In the genomic region with DNA sequence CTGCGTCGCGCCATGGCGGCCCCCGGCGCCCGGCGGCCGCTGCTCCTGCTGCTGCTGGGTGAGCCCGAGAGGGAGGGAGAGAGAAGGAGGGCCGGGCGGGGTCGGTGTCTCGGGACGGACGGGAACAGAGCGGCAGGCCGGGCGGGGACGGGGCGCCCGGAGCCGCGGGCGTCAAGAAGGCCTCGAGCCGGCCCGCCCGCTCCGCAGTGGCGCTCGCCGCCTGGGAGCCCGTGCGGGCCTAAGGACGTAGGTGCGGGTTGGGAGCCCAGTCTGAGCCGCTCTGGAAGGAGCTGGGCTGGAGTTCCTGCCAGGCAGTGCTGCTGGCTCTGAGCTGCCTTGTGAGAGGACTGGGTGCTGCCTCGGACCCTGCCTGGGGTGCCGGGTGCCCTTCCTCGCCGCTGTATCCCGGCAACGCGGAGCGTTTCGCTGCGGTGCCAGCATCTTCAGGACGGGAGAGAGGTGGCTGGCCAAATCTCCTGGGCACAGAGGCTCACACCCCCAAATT, we compare ENCODE assay signal across 8 mouse cellular contexts. TPM values are rescaled to one million over a fixed set of nuclear protein-coding genes. Genes with fewer than 3 reads are reported as not detected.
DNase-seq lines count a peak whose midpoint lies in the region; ATAC-seq and TF ChIP-seq lines count a peak whose summit lies in the region.

No protein-coding gene starts in this region.

- no peak for DNase-seq in heart, postnatal 4 days
- peak; percentile 56 for DNase-seq in MEL (ENCODE audit: low read depth, low spot score)
- no peak for DNase-seq in right cerebral cortex, postnatal 36 days (ENCODE audit: low spot score in 2 of 2)
- no peak for DNase-seq in urinary bladder, adult 2 months (ENCODE audit: low spot score)

- H3K9ac ChIP-seq in heart, embryonic 12.5 days = peak overlapping the region; percentile 99
- H3K9ac ChIP-seq in MEL (ENCODE audit: control insufficient read depth, low read depth, low read length, poor library complexity, severe bottlenecking) = peak overlapping the region; percentile 93
- H3K9ac ChIP-seq in forebrain, embryonic 12.5 days = peak overlapping the region; percentile 96
- peak overlapping the region; percentile 99 for H3K9ac ChIP-seq in limb, embryonic 15.5 days
- peak overlapping the region; percentile 97 for H3K9ac ChIP-seq in neural tube, embryonic 12.5 days

- H3K4me1 ChIP-seq in heart, embryonic 12.5 days (replicated peaks) = peaks cover 22% of the 10 kb centered on the region
- H3K4me1 ChIP-seq in MEL (ENCODE audit: control insufficient read depth in 1 of 2, insufficient read depth in 2 of 2, low read length in 2 of 2) = peaks cover 17 to 26% of the 10 kb centered on the region in 2 experiments
- H3K4me1 ChIP-seq in forebrain, embryonic 12.5 days = peaks cover 12% of the 10 kb centered on the region
- peaks cover 13% of the 10 kb centered on the region for H3K4me1 ChIP-seq in limb, embryonic 15.5 days
- H3K4me1 ChIP-seq in neural tube, embryonic 12.5 days = peaks cover 21% of the 10 kb centered on the region

- no peaks in the 10 kb centered on the region for H3K9me3 ChIP-seq in heart, embryonic 12.5 days (replicated peaks)
- H3K9me3 ChIP-seq in MEL (replicated peaks; ENCODE audit: insufficient read depth, low read length) = no peaks in the 10 kb centered on the region
- no peaks in the 10 kb centered on the region for H3K9me3 ChIP-seq in forebrain, embryonic 12.5 days
- no peaks in the 10 kb centered on the region for H3K9me3 ChIP-seq in limb, embryonic 15.5 days
- no peaks in the 10 kb centered on the region for H3K9me3 ChIP-seq in neural tube, embryonic 12.5 days

- H3K4me2 ChIP-seq in heart, embryonic 12.5 days = peak overlapping the region; percentile 83
- peak overlapping the region; percentile 76 for H3K4me2 ChIP-seq in forebrain, embryonic 12.5 days
- peak overlapping the region; percentile 87 for H3K4me2 ChIP-seq in limb, embryonic 15.5 days
- peak overlapping the region; percentile 94 for H3K4me2 ChIP-seq in neural tube, embryonic 12.5 days (replicated peaks)

- no peak for TF ChIP-seq RAD21 in MEL (IDR thresholded peaks at IDR 0.05; ENCODE audit: low read depth, low read length)

- peak overlapping the region; percentile 97 for H3K4me3 ChIP-seq in heart, embryonic 12.5 days
- H3K4me3 ChIP-seq in MEL (ENCODE audit: control insufficient read depth in 1 of 2, insufficient read depth in 1 of 2, low read depth in 2 of 2, low read length in 2 of 2) = peak overlapping the region; percentile 76 to 92
- H3K4me3 ChIP-seq in forebrain, embryonic 12.5 days (replicated peaks) = peak overlapping the region; percentile 93
- H3K4me3 ChIP-seq in limb, embryonic 15.5 days = peak overlapping the region; percentile 100
- H3K4me3 ChIP-seq in neural tube, embryonic 12.5 days = peak overlapping the region; percentile 99

- 0% methylated on average over 46 of the region's 49 CpGs for WGBS in heart, embryonic 12.5 days
- WGBS in forebrain, embryonic 12.5 days = 2% methylated on average over 43 of the region's 49 CpGs
- under 1% methylated on average over 32 of the region's 49 CpGs for WGBS in limb, embryonic 15.5 days
- WGBS in neural tube, embryonic 12.5 days = under 1% methylated on average over 47 of the region's 49 CpGs

- no peak for TF ChIP-seq CTCF in MEL (IDR thresholded peaks at IDR 0.05 in 2 of 3, conservative IDR thresholded peaks at IDR 0.05 in 1 of 3; ENCODE audit: control insufficient read depth in 1 of 3, insufficient read depth in 1 of 3, low read depth in 2 of 3, low read length in 3 of 3, poor library complexity in 1 of 3, severe bottlenecking in 1 of 3)

- no peaks in the 10 kb centered on the region for H3K27me3 ChIP-seq in heart, embryonic 12.5 days (replicated peaks)
- no peaks in the 10 kb centered on the region for H3K27me3 ChIP-seq in MEL (ENCODE audit: control insufficient read depth in 1 of 2, insufficient read depth in 2 of 2, low read length in 2 of 2)
- no peaks in the 10 kb centered on the region for H3K27me3 ChIP-seq in forebrain, embryonic 12.5 days
- no peaks in the 10 kb centered on the region for H3K27me3 ChIP-seq in limb, embryonic 15.5 days
- H3K27me3 ChIP-seq in neural tube, embryonic 12.5 days (replicated peaks) = no peaks in the 10 kb centered on the region

- peak; percentile 71 for ATAC-seq in heart, embryonic 12.5 days (ENCODE audit: insufficient number of reproducible peaks, low FRiP score)
- peak; percentile 75 for ATAC-seq in forebrain, embryonic 12.5 days (ENCODE audit: low FRiP score)
- ATAC-seq in limb, embryonic 15.5 days (ENCODE audit: insufficient number of reproducible peaks, low FRiP score, low TSS enrichment, low read depth) = 0 out of 2 replicates have a peak, but pooled peaks have one; percentile 19
- ATAC-seq in neural tube, embryonic 12.5 days (ENCODE audit: low FRiP score, low read depth) = peak; percentile 77

- peaks cover 1% of the 10 kb centered on the region; the same call in 1 of the 2 replicates for H3K36me3 ChIP-seq in heart, embryonic 12.5 days
- peaks cover 3 to 36% of the 10 kb centered on the region in 2 experiments; a peak in 3 of 4 replicates for H3K36me3 ChIP-seq in MEL (ENCODE audit: control insufficient read depth in 1 of 2, insufficient read depth in 2 of 2, low read length in 2 of 2)
- no peaks in the 10 kb centered on the region for H3K36me3 ChIP-seq in forebrain, embryonic 12.5 days (replicated peaks)
- H3K36me3 ChIP-seq in limb, embryonic 15.5 days = no peaks in the 10 kb centered on the region
- no peaks in the 10 kb centered on the region for H3K36me3 ChIP-seq in neural tube, embryonic 12.5 days

- peaks cover 49% of the 10 kb centered on the region for H3K79me2 ChIP-seq in MEL (ENCODE audit: control insufficient read depth, insufficient read depth, low read length, poor library complexity)

- TF ChIP-seq EP300 in MEL (IDR thresholded peaks at IDR 0.05; ENCODE audit: low read depth in 1 of 2, low read length in 2 of 2) = no peak

- peak overlapping the region; percentile 76 for H3K27ac ChIP-seq in heart, embryonic 12.5 days (ENCODE audit: poor library complexity, severe bottlenecking)
- H3K27ac ChIP-seq in MEL (ENCODE audit: control insufficient read depth, low read depth, low read length) = peak overlapping the region; percentile 35
- peak overlapping the region; percentile 65 for H3K27ac ChIP-seq in forebrain, embryonic 12.5 days
- peak overlapping the region; percentile 54 for H3K27ac ChIP-seq in limb, embryonic 15.5 days
- no peak overlapping the region for H3K27ac ChIP-seq in neural tube, embryonic 12.5 days

- TF ChIP-seq POLR2A in MEL (IDR thresholded peaks at IDR 0.05; ENCODE audit: control insufficient read depth in 1 of 2, insufficient read depth in 1 of 2, low read depth in 1 of 2, low read length in 2 of 2, poor library complexity in 1 of 2) = 0 out of 4 replicates have a peak, but pooled peaks of 1 of the 2 experiments have one; percentile 62

TF ChIP-seq in MEL, 35 proteins besides CTCF, POLR2A, EP300 and RAD21 (continues in another document):
- no peak for TF ChIP-seq BHLHE40 (IDR thresholded peaks at IDR 0.05; ENCODE audit: borderline replicate concordance, low read depth, low read length)

RNA-seq across cellular contexts. Expression of a gene that starts 0.5 kb away (rescaled TPM):
- 364 and 372 TPM in 2 replicates for polyA plus RNA-seq in heart, embryonic 12.5 days (2016; fragmentation: Nextera tagmentation; extraction: Ambion mirVana)
- total RNA-seq in heart, postnatal 4 days (2021) = 100 to 1,000 TPM; 282 to 294 TPM
- total RNA-seq in MEL (2012; rRNA removed) = 191 and 205 TPM in 2 replicates
- 100 to 1,000 TPM; 109 to 233 TPM for polyA plus RNA-seq in MEL (2012; ENCODE audit: insufficient read depth in 1 of 2, insufficient read length in 2 of 2, low read depth in 1 of 2, low replicate concordance in 2 of 2, missing spikeins in 1 of 2)
- polyA plus RNA-seq in forebrain, embryonic 12.5 days (2016; fragmentation: Nextera tagmentation; extraction: Ambion mirVana) = 207 and 213 TPM in 2 replicates
- polyA plus RNA-seq in limb, embryonic 15.5 days (2015; fragmentation: Nextera tagmentation; extraction: Ambion mirVana) = 313 and 324 TPM in 2 replicates
- 247 and 255 TPM in 2 replicates for polyA plus RNA-seq in neural tube, embryonic 12.5 days (2016; fragmentation: Nextera tagmentation; extraction: Ambion mirVana)
- 555 and 563 TPM in 2 replicates for polyA plus RNA-seq in urinary bladder, adult 2 months (2012; rRNA removed)

RNA-seq across cellular contexts. Expression of a gene that starts 41.0 kb away (rescaled TPM):
- polyA plus RNA-seq in heart, embryonic 12.5 days (2016; fragmentation: Nextera tagmentation; extraction: Ambion mirVana) = 19.8 and 22.7 TPM in 2 replicates
- 1 to 10 TPM; 6.1 TPM for total RNA-seq in heart, postnatal 4 days (2021)
- total RNA-seq in MEL (2012; rRNA removed) = 8.2 and 11.9 TPM in 2 replicates
- 10 to 100 TPM in 1 of 2 experiments, not detected in 1; 15.1 TPM for polyA plus RNA-seq in MEL (2012; ENCODE audit: insufficient read depth in 1 of 2, insufficient read length in 2 of 2, low read depth in 1 of 2, low replicate concordance in 2 of 2, missing spikeins in 1 of 2)
- 19.3 and 19.9 TPM in 2 replicates for polyA plus RNA-seq in forebrain, embryonic 12.5 days (2016; fragmentation: Nextera tagmentation; extraction: Ambion mirVana)
- 10.2 and 10.9 TPM in 2 replicates for polyA plus RNA-seq in limb, embryonic 15.5 days (2015; fragmentation: Nextera tagmentation; extraction: Ambion mirVana)
- 11.1 and 11.3 TPM in 2 replicates for polyA plus RNA-seq in neural tube, embryonic 12.5 days (2016; fragmentation: Nextera tagmentation; extraction: Ambion mirVana)
- polyA plus RNA-seq in urinary bladder, adult 2 months (2012; rRNA removed) = 14.2 and 14.9 TPM in 2 replicates

RNA-seq across cellular contexts. Expression of a gene that starts 54.0 kb away (rescaled TPM):
- 124 and 137 TPM in 2 replicates for polyA plus RNA-seq in heart, embryonic 12.5 days (2016; fragmentation: Nextera tagmentation; extraction: Ambion mirVana)
- 10 to 100 TPM; 76.7 to 80.0 TPM for total RNA-seq in heart, postnatal 4 days (2021)
- 62.3 and 81.4 TPM in 2 replicates for total RNA-seq in MEL (2012; rRNA removed)
- 100 to 1,000 TPM in 1 of 2 experiments, 10 to 100 TPM in 1; 56.2 to 131 TPM for polyA plus RNA-seq in MEL (2012; ENCODE audit: insufficient read depth in 1 of 2, insufficient read length in 2 of 2, low read depth in 1 of 2, low replicate concordance in 2 of 2, missing spikeins in 1 of 2)
- 84.0 and 86.8 TPM in 2 replicates for polyA plus RNA-seq in forebrain, embryonic 12.5 days (2016; fragmentation: Nextera tagmentation; extraction: Ambion mirVana)
- 105 and 112 TPM in 2 replicates for polyA plus RNA-seq in limb, embryonic 15.5 days (2015; fragmentation: Nextera tagmentation; extraction: Ambion mirVana)
- polyA plus RNA-seq in neural tube, embryonic 12.5 days (2016; fragmentation: Nextera tagmentation; extraction: Ambion mirVana) = 84.7 and 85.9 TPM in 2 replicates
- 55.7 and 58.2 TPM in 2 replicates for polyA plus RNA-seq in urinary bladder, adult 2 months (2012; rRNA removed)

RNA-seq across cellular contexts. Expression of a gene that starts 54.2 kb away (rescaled TPM):
- polyA plus RNA-seq in heart, embryonic 12.5 days (2016; fragmentation: Nextera tagmentation; extraction: Ambion mirVana) = 29.3 and 29.5 TPM in 2 replicates
- 10 to 100 TPM; 14.0 TPM for total RNA-seq in heart, postnatal 4 days (2021)
- 45.1 and 50.1 TPM in 2 replicates for total RNA-seq in MEL (2012; rRNA removed)
- 10 to 100 TPM; 68.1 to 90.6 TPM for polyA plus RNA-seq in MEL (2012; ENCODE audit: insufficient read depth in 1 of 2, insufficient read length in 2 of 2, low read depth in 1 of 2, low replicate concordance in 2 of 2, missing spikeins in 1 of 2)
- 57.7 and 60.0 TPM in 2 replicates for polyA plus RNA-seq in forebrain, embryonic 12.5 days (2016; fragmentation: Nextera tagmentation; extraction: Ambion mirVana)
- polyA plus RNA-seq in limb, embryonic 15.5 days (2015; fragmentation: Nextera tagmentation; extraction: Ambion mirVana) = 37.8 and 39.5 TPM in 2 replicates
- 54.9 and 56.5 TPM in 2 replicates for polyA plus RNA-seq in neural tube, embryonic 12.5 days (2016; fragmentation: Nextera tagmentation; extraction: Ambion mirVana)
- polyA plus RNA-seq in urinary bladder, adult 2 months (2012; rRNA removed) = 23.8 and 24.5 TPM in 2 replicates

Comparison
In these comparisons a context has a peak if more than half of its experiments do, and no peak if none do; other contexts are left out.
1. ATAC-seq: peak in every context shown above with its lines; median percentile 77 in neural tube, embryonic 12.5 days; 75 in forebrain, embryonic 12.5 days; 71 in heart, embryonic 12.5 days; 19 in limb, embryonic 15.5 days.